Mouse (Mus musculus): ENCODE results near the gene Gm8909.
"Not testable (repeated sequence)": the region's sequence is repeated elsewhere in the genome, so short reads cannot be mapped to it uniquely, and the experiment has no call there.

Gm8909 gene

GRCm38 (mm10) chr17:36168039-36168652 lies at the start of gene Gm8909:
TSS of gene Gm8909 (minus strand) at chr17:36168537.
- no peak for DNase-seq (ENCODE audit: extremely low read depth, low read depth)

- DNase-seq (ENCODE audit: extremely low read depth, low read depth): no peak
Observed at GRCm38 (mm10) chr17:36215586-36215985, 47.2 kb upstream of the Gm8909 start.

- DNase-seq (ENCODE audit: extremely low read depth, low read depth): no peak
Observed at GRCm38 (mm10) chr17:36206846-36207245, 38.5 kb upstream of the Gm8909 start.

GRCm38 (mm10) chr17:36205862-36206261 lies 37.5 kb upstream of the Gm8909 start:
- DNase-seq (ENCODE audit: extremely low read depth, low read depth): no peak

GRCm38 (mm10) chr17:36205456-36205855 lies 37.1 kb upstream of the Gm8909 start:
- DNase-seq (ENCODE audit: extremely low read depth, low read depth): no peak

- no peak for DNase-seq (ENCODE audit: extremely low read depth, low read depth)
Observed at GRCm38 (mm10) chr17:36201851-36202250, 33.5 kb upstream of the Gm8909 start.

- peak; percentile 39 for DNase-seq (ENCODE audit: extremely low read depth, low read depth)
Observed at GRCm38 (mm10) chr17:36198317-36198716, 30.0 kb upstream of the Gm8909 start.

GRCm38 (mm10) chr17:36194471-36194870 lies 26.1 kb upstream of the Gm8909 start:
- DNase-seq (ENCODE audit: extremely low read depth, low read depth): no peak

- peak; percentile 47 for DNase-seq (ENCODE audit: extremely low read depth, low read depth)
Observed at GRCm38 (mm10) chr17:36193546-36194141, 25.3 kb upstream of the Gm8909 start.

- no peak for DNase-seq (ENCODE audit: extremely low read depth, low read depth)
Observed at GRCm38 (mm10) chr17:36192371-36192770, 24.0 kb upstream of the Gm8909 start.

GRCm38 (mm10) chr17:36190169-36190507 lies 21.8 kb upstream of the Gm8909 start, which contains the start of gene H2-T3:
TSS of gene H2-T3 (minus strand) at chr17:36190287.
- no peak for DNase-seq (ENCODE audit: extremely low read depth, low read depth)

- DNase-seq (ENCODE audit: extremely low read depth, low read depth): no peak
Observed at GRCm38 (mm10) chr17:36189491-36190168, 21.3 kb upstream of the Gm8909 start.

GRCm38 (mm10) chr17:36187540-36187939 lies 19.2 kb upstream of the Gm8909 start:
- DNase-seq (ENCODE audit: extremely low read depth, low read depth): no peak

- no peak for DNase-seq (ENCODE audit: extremely low read depth, low read depth)
Observed at GRCm38 (mm10) chr17:36182212-36182611, 13.9 kb upstream of the Gm8909 start.

GRCm38 (mm10) chr17:36179446-36179845 lies 11.1 kb upstream of the Gm8909 start:
- DNase-seq (ENCODE audit: extremely low read depth, low read depth): not testable (repeated sequence)

- DNase-seq (ENCODE audit: extremely low read depth, low read depth): not testable (repeated sequence)
Observed at GRCm38 (mm10) chr17:36178938-36179337, 10.6 kb upstream of the Gm8909 start.

- DNase-seq (ENCODE audit: extremely low read depth, low read depth): not testable (repeated sequence)
Observed at GRCm38 (mm10) chr17:36176132-36176531, 7.8 kb upstream of the Gm8909 start.

- DNase-seq (ENCODE audit: extremely low read depth, low read depth): no peak
Observed at GRCm38 (mm10) chr17:36170287-36170814, 2.0 kb upstream of the Gm8909 start.

GRCm38 (mm10) chr17:36169753-36170152 lies 1.4 kb upstream of the Gm8909 start:
- no peak for DNase-seq (ENCODE audit: extremely low read depth, low read depth)

- not testable (repeated sequence) for DNase-seq (ENCODE audit: extremely low read depth, low read depth)
Observed at GRCm38 (mm10) chr17:36169094-36169493, 757 bp upstream of the Gm8909 start.

- no peak for DNase-seq (ENCODE audit: extremely low read depth, low read depth)
Observed at GRCm38 (mm10) chr17:36167306-36168038, 865 bp downstream of the Gm8909 start.

GRCm38 (mm10) chr17:36166901-36167300 lies 1.4 kb downstream of the Gm8909 start:
- not testable (repeated sequence) for DNase-seq (ENCODE audit: extremely low read depth, low read depth)
